Mouse (Mus musculus): ENCODE measurements around the gene Rab33b.
A peak's percentile ranks its signal among the peaks of the same experiment; 100 is the strongest.

The Rab33b gene

GRCm38 (mm10) chr3:51510903-51511302 lies 27.2 kb downstream of the Rab33b start:
- peak; percentile 80 for DNase-seq (ENCODE audit: low read depth, low spot score)

- DNase-seq (ENCODE audit: low read depth, low spot score) = no peak
Observed at GRCm38 (mm10) chr3:51511983-51512382, 28.3 kb downstream of the Rab33b start.

- no peak for DNase-seq (ENCODE audit: low read depth, low spot score)
Observed at GRCm38 (mm10) chr3:51517467-51517866, 33.7 kb downstream of the Rab33b start.

GRCm38 (mm10) chr3:51517878-51518762 lies 34.4 kb downstream of the Rab33b start:
- DNase-seq (ENCODE audit: low read depth, low spot score) = no peak

- DNase-seq (ENCODE audit: low read depth, low spot score) = no peak
Observed at GRCm38 (mm10) chr3:51518763-51519121, 35.0 kb downstream of the Rab33b start.

- DNase-seq (ENCODE audit: low read depth, low spot score) = no peak
Observed at GRCm38 (mm10) chr3:51521262-51521661, 37.5 kb downstream of the Rab33b start.

- DNase-seq (ENCODE audit: low read depth, low spot score) = no peak
Observed at GRCm38 (mm10) chr3:51525186-51525785, 41.6 kb downstream of the Rab33b start.

GRCm38 (mm10) chr3:51526891-51527290 lies 43.2 kb downstream of the Rab33b start:
- no peak for DNase-seq (ENCODE audit: low read depth, low spot score)

- no peak for DNase-seq (ENCODE audit: low read depth, low spot score)
Observed at GRCm38 (mm10) chr3:51531473-51532281, 48.0 kb downstream of the Rab33b start.

- DNase-seq (ENCODE audit: low read depth, low spot score) = no peak
Observed at GRCm38 (mm10) chr3:51532282-51532620, 48.5 kb downstream of the Rab33b start.

- no peak for DNase-seq (ENCODE audit: low read depth, low spot score)
Observed at GRCm38 (mm10) chr3:51533573-51533972, 49.9 kb downstream of the Rab33b start.

- no peak for DNase-seq (ENCODE audit: low read depth, low spot score)
Observed at GRCm38 (mm10) chr3:51534013-51534412, 50.3 kb downstream of the Rab33b start.

GRCm38 (mm10) chr3:51539567-51540408 lies 56.1 kb downstream of the Rab33b start:
- DNase-seq (ENCODE audit: low read depth, low spot score) = peak; percentile 91

GRCm38 (mm10) chr3:51540659-51541058 lies 56.9 kb downstream of the Rab33b start:
- DNase-seq (ENCODE audit: low read depth, low spot score) = no peak

- DNase-seq (ENCODE audit: low read depth, low spot score) = no peak
Observed at GRCm38 (mm10) chr3:51544442-51545128, 60.9 kb downstream of the Rab33b start.

Measured in ES-CJ7 (cell line).